Mouse (Mus musculus) neutrophil, adult 83 days (primary cell): ENCODE results near the gene Gm14288. TPM values are rescaled to one million over a fixed set of nuclear protein-coding genes. Genes with fewer than 3 reads are reported as not detected.

ENCODE experiments used
- total RNA-seq, 2 experiments: library from RNA; stranded (reverse); gene quantifications; one replicate each; pipeline ENCODE4 v1.2.4; 2023

Gene Gm14288
- total RNA-seq = 1 to 10 TPM in 1 of 2 experiments, not detected in 1; 1.9 TPM

GRCm38 (mm10) chr2:175800993-175801392, at the start of gene Gm14288:
Gene Gm14288 (minus strand): TSS chr2:175801093.

GRCm38 (mm10) chr2:175741237-175741636, 59.7 kb downstream of the Gm14288 start, which contains the start of gene Gm2007:
Gene Gm2007 (plus strand): TSS chr2:175741537.

Other genes with a start within 250 kb of the Gm14288 start
- not detected for gene Gm11007, start 157.1 kb downstream of the Gm14288 start, total RNA-seq
- gene Zfp969, start 97.4 kb downstream of the Gm14288 start, total RNA-seq = not detected
- gene Gm2007, start 59.6 kb downstream of the Gm14288 start, total RNA-seq = not detected
- 1 to 10 TPM; 1.7 to 4.8 TPM for gene Gm6710, start 68.1 kb upstream of the Gm14288 start, total RNA-seq
- gene Zfp966, start 130.0 kb upstream of the Gm14288 start, total RNA-seq = under 1 TPM; 0.46 to 0.62 TPM
- 1 to 10 TPM; 1.5 to 1.6 TPM for gene Gm2026, start 164.2 kb upstream of the Gm14288 start, total RNA-seq